Mouse (Mus musculus) liver, embryonic 18 days (tissue): ENCODE measurements around the gene Sp3. TPM values are rescaled to one million over a fixed set of nuclear protein-coding genes. Genes with fewer than 3 reads are reported as not detected.

Experiments used
- polyA plus RNA-seq: library from polyadenylated mRNA; depleted of rRNA; stranded (reverse); fragments of >200 nt; gene quantifications from 2 replicates; pipeline ENCODE4 v1.2.3, GENCODE M21; 2012; rRNA removed

Sp3 gene
- polyA plus RNA-seq = 16.3 and 16.6 TPM in 2 replicates

GRCm38 (mm10) chr2:72980337-72981074 lies at the start of gene Sp3:
TSS of gene Sp3 (minus strand) at chr2:72980446.

DNA sequence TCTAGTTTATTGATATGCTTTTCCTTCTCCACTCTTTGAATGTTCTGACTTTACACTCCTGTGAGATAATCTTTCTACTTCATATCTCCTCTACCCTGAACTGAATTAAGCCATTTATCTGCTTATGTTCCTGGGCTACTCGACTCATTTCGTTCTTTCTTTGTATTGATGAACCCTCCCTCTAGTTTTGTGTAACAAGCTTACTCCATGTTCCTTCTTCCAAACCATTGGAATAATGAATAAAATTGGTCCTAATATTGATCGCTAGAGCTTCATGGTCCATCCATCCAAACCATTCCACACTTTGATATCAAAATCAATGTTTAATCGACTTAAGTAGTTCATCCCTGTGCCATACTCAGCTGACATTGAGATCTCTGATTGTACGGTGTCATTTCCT lies 6.4 kb upstream of the Sp3 start, which contains the start of gene Gm11084:
Gene Gm11084, minus strand, starts transcription at position 101 of the 400 bp plus-strand sequence.

Other genes starting within 250 kb of the Sp3 start
- not detected in 2 replicates for gene Gm11084, start 6.3 kb upstream of the Sp3 start, polyA plus RNA-seq
- gene Ola1, start 238.5 kb upstream of the Sp3 start, polyA plus RNA-seq = 18.5 and 19.6 TPM in 2 replicates